Mouse (Mus musculus): ENCODE results near the gene Tnr.

GRCm38 (mm10) chr1:159811805-159812204, 288.2 kb downstream of the Tnr start:
- no peak for TF ChIP-seq CTCF (IDR thresholded peaks at IDR 0.05; ENCODE audit: borderline replicate concordance, extremely low read depth, insufficient read depth, insufficient read length)
- TF ChIP-seq POLR2A (IDR thresholded peaks at IDR 0.05; ENCODE audit: borderline replicate concordance, extremely low read depth, insufficient read depth, insufficient read length, poor library complexity, severe bottlenecking) = no peak
